Mouse (Mus musculus) CH12.LX (cell line): ENCODE measurements around the gene Prr12.

Experiments used
- CTCF ChIP-seq, 2 experiments: IDR thresholded peaks in 1 of 2; conservative IDR thresholded peaks in 1 of 2; 2 replicates each; pipeline ENCODE4 v1.5.1; 2011 to 2012; ENCODE audit warnings: low read depth in 2 of 2, low read length in 2 of 2, improper control_type of control experiment in 1 of 2, inconsistent platforms in 1 of 2, mild to moderate bottlenecking in 1 of 2, moderate library complexity in 1 of 2
- EP300 ChIP-seq: IDR thresholded peaks from 2 replicates; pipeline ENCODE4 v1.6.1; 2011; ENCODE audit warnings: low read length, improper control_type of control experiment
- HCFC1 ChIP-seq: IDR thresholded peaks from 2 replicates; pipeline ENCODE4 v1.6.1; 2012; ENCODE audit warnings: low read depth, mild to moderate bottlenecking, inconsistent platforms, low read length, improper control_type of control experiment
- MAFK ChIP-seq: IDR thresholded peaks from 2 replicates; pipeline ENCODE4 v1.6.1; 2011; ENCODE audit warnings: low read length, improper control_type of control experiment; ENCODE audit not compliant: insufficient replicate concordance
- POLR2A ChIP-seq: IDR thresholded peaks from 2 replicates; pipeline ENCODE4 v1.6.1; 2011; ENCODE audit warnings: low read depth, mild to moderate bottlenecking, improper control_type of control experiment, low read length
- RAD21 ChIP-seq: IDR thresholded peaks from 2 replicates; pipeline ENCODE4 v1.6.1; 2011; ENCODE audit warnings: low read depth, mild to moderate bottlenecking, low read length, improper control_type of control experiment, moderate library complexity
- SMC3 ChIP-seq: IDR thresholded peaks from 2 replicates; pipeline ENCODE4 v1.6.1; 2011; ENCODE audit warnings: low read depth, low read length, improper control_type of control experiment
- TCF12 ChIP-seq: IDR thresholded peaks from 2 replicates; pipeline ENCODE4 v1.6.1; 2014; ENCODE audit warnings: low read depth, mild to moderate bottlenecking, inconsistent platforms, low read length, improper control_type of control experiment
- ZC3H11A ChIP-seq: IDR thresholded peaks from 2 replicates; pipeline ENCODE4 v1.6.1; 2012; ENCODE audit warnings: low read depth, mild to moderate bottlenecking, inconsistent platforms, low read length, improper control_type of control experiment

- no peak for TF ChIP-seq POLR2A
- no peak for TF ChIP-seq CTCF (conservative IDR thresholded peaks at IDR 0.05 in 1 of 2, IDR thresholded peaks at IDR 0.05 in 1 of 2; ENCODE audit: low read depth in 2 of 2, low read length in 2 of 2)
- no peak for TF ChIP-seq RAD21
- no peak for TF ChIP-seq HCFC1
- no peak for TF ChIP-seq TCF12
- no peak for TF ChIP-seq EP300
- TF ChIP-seq ZC3H11A = no peak
- TF ChIP-seq MAFK = no peak
- TF ChIP-seq SMC3 = no peak
Measured at GRCm38 (mm10) chr7:45000539-45001114, 52.1 kb downstream of the Prr12 start.
